Mouse (Mus musculus) intestine, embryonic 15.5 days (tissue): Measurements from ENCODE around the gene Pycr2. TPM values are rescaled to one million over a fixed set of nuclear protein-coding genes. Genes with fewer than 3 reads are reported as not detected.
"Not testable (repeated sequence)": the region's sequence is repeated elsewhere in the genome, so short reads cannot be mapped to it uniquely, and the experiment has no call there.

Source experiments
- ATAC-seq: fragments of 200-750 bp; cut with Nextera tagmentation; 2 replicates; pipeline ENCODE4 v1.8.0; 2017; ENCODE audit warnings: moderate TSS enrichment, moderate library complexity
- H3K27ac ChIP-seq: fragments of 300-500 bp; sonication (generic); 2 replicates; pipeline ENCODE4 v1.5.1; 2015; ENCODE audit warnings: mild to moderate bottlenecking, inconsistent platforms
- H3K27me3 ChIP-seq: fragments of 300-500 bp; sonication (generic); replicated peaks from 2 replicates; pipeline ENCODE4 v1.6.1; 2015; ENCODE audit warnings: inconsistent platforms
- H3K36me3 ChIP-seq: fragments of 300-500 bp; sonication (generic); 2 replicates; pipeline ENCODE4 v1.6.1; 2015; ENCODE audit warnings: inconsistent platforms
- H3K4me1 ChIP-seq: fragments of 300-500 bp; sonication (generic); replicated peaks from 2 replicates; pipeline ENCODE4 v1.6.1; 2015; ENCODE audit warnings: inconsistent platforms
- H3K4me2 ChIP-seq: fragments of 300-500 bp; sonication (generic); replicated peaks from 2 replicates; pipeline ENCODE4 v1.6.1; 2015; ENCODE audit warnings: mild to moderate bottlenecking, inconsistent platforms
- H3K4me3 ChIP-seq: fragments of 300-500 bp; sonication (generic); replicated peaks from 2 replicates; pipeline ENCODE4 v1.5.1; 2015; ENCODE audit warnings: inconsistent platforms
- H3K9ac ChIP-seq: fragments of 300-500 bp; sonication (generic); 2 replicates; pipeline ENCODE4 v1.6.1; 2015; ENCODE audit warnings: inconsistent platforms
- H3K9me3 ChIP-seq: fragments of 300-500 bp; sonication (generic); 2 replicates; pipeline ENCODE4 v1.6.1; 2016; ENCODE audit warnings: inconsistent platforms
- WGBS: fragments of 180-500 bp; shearing (Covaris S2); methylation state at CpG from one replicate; pipeline ENCODE4 v1.1.7; 2015; 5-methylcytosine and 5-hydroxymethylcytosine counted together
- polyA plus RNA-seq: library from polyadenylated mRNA; unstranded; fragments of >200 nt; fragmentation: Nextera tagmentation; extraction: Ambion mirVana; gene quantifications from 2 replicates; pipeline ENCODE4 v1.2.1, GENCODE M21; 2015

The Pycr2 gene
- polyA plus RNA-seq, 1 experiment from 2014 or later: 71.4 TPM

DNA sequence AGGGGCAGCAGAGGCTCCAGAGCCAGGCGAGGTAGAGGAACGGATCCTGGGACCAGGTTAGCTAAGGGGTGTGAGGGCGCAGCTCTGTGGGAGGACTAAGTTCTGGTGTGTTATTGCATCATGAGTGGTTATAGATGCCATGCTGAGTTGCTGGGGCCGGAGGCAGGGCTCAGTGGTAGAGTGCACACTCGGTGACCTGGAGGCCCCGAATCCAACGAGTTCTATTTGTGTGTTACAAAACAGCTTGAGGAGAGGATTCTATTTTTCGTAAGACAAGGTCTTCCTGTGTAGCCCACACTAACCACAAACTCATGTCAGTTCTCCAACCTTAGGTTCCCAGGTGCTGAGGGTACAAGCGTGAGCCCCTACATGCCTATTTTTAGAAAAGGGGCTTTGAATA lies 19.6 kb upstream of the Pycr2 start:
- no peak overlapping the region for H3K4me3 ChIP-seq
- H3K9me3 ChIP-seq: no peaks in the 10 kb centered on the region
- WGBS: 68% methylated on average over 9 of the region's 9 CpGs
- H3K36me3 ChIP-seq: no peaks in the 10 kb centered on the region
- H3K4me1 ChIP-seq: peaks cover 9% of the 10 kb centered on the region
- H3K27ac ChIP-seq: no peak overlapping the region
- no peak overlapping the region for H3K4me2 ChIP-seq
- ATAC-seq: no peak
- no peak overlapping the region for H3K9ac ChIP-seq
- H3K27me3 ChIP-seq: no peaks in the 10 kb centered on the region

DNA sequence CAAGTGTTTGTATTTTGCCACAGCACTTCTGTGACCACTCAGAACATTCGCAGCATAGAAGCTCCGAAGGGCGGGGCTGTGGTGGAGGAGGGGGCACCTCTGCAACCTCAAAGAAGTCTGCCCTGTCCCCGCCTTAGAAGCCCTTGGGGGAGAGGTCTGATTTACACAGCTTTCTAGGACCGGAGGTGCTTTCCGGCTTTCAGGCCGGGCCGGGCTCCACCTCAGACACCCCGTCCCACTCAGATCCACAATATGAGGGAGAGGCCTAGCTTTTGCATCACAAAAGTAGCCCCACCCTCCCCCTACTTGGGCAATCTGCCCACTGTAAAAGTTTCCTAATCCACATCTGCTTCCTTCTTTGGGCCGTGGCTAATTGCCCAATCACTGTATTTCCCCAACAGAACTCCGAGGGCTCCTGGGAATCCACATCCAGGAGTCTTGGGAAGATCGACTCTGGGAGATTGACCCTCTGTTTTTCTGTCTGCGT lies 15.5 kb upstream of the Pycr2 start:
- peak overlapping the region; percentile 36 for H3K4me2 ChIP-seq
- peaks cover 9% of the 10 kb centered on the region for H3K4me1 ChIP-seq
- H3K36me3 ChIP-seq: no peaks in the 10 kb centered on the region
- WGBS: 5% methylated on average over 13 of the region's 13 CpGs
- peak overlapping the region; percentile 6; the same call in 1 of the 2 replicates for H3K9ac ChIP-seq
- peak; percentile 77 for ATAC-seq
- no peaks in the 10 kb centered on the region for H3K9me3 ChIP-seq
- 0 out of 2 replicates have a peak overlapping the region, but pooled peaks have one; percentile 0 for H3K27ac ChIP-seq
- H3K4me3 ChIP-seq: no peak overlapping the region
- peaks cover 5% of the 10 kb centered on the region for H3K27me3 ChIP-seq

DNA sequence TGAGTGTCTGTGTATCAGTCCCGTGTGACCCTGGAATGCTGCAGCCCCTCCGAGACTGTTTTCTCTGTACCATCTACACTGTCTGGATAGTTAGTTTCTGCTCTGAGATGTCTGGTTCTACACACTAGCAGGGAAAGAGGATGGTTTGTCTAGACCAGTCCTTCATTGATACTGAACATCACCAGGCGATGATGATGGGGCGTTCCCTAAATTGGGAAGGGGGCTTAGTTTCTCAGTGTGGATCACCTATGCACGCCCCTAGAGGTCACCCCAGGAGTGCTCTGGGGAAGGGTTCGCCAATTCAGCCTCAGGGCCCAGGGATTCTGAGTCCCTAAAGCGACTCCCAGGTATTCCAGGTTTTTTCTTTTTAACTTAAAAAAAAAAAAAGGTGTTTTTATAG lies 14.9 kb upstream of the Pycr2 start:
- no peaks in the 10 kb centered on the region for H3K36me3 ChIP-seq
- H3K9ac ChIP-seq: peak overlapping the region; percentile 6; the same call in 1 of the 2 replicates
- H3K4me2 ChIP-seq: peak overlapping the region; percentile 36
- H3K27me3 ChIP-seq: peaks cover 10% of the 10 kb centered on the region
- 0 out of 2 replicates have a peak overlapping the region, but pooled peaks have one; percentile 0 for H3K27ac ChIP-seq
- H3K4me1 ChIP-seq: peaks cover 9% of the 10 kb centered on the region
- H3K9me3 ChIP-seq: no peaks in the 10 kb centered on the region
- 51% methylated on average over 7 of the region's 7 CpGs for WGBS
- no peak for ATAC-seq
- H3K4me3 ChIP-seq: no peak overlapping the region

DNA sequence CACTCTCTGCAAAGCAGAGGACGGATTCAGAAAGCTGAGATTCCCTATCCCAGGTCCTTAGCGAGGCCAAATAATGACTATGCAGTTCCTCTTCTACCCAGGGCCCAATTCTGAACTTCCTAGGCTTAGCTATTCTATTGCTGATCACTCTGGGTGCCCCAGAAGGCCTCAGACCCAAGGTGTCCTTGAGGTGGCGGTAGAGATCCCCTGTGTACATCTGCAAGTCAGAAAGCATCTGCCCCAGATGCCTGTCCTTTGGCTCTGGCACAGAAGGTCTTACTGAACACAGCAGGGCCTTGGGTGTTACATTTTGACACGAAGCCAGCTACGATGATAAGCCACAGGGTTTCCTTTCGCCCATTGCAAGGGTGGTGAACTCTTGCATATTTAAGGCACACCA lies 14.3 kb upstream of the Pycr2 start:
- ATAC-seq: no peak
- H3K4me2 ChIP-seq: no peak overlapping the region
- H3K36me3 ChIP-seq: no peaks in the 10 kb centered on the region
- no peak overlapping the region for H3K9ac ChIP-seq
- no peak overlapping the region for H3K27ac ChIP-seq
- H3K9me3 ChIP-seq: no peaks in the 10 kb centered on the region
- no peak overlapping the region for H3K4me3 ChIP-seq
- H3K4me1 ChIP-seq: peaks cover 9% of the 10 kb centered on the region
- 57% methylated on average over 6 of the region's 6 CpGs for WGBS
- peaks cover 17% of the 10 kb centered on the region for H3K27me3 ChIP-seq

DNA sequence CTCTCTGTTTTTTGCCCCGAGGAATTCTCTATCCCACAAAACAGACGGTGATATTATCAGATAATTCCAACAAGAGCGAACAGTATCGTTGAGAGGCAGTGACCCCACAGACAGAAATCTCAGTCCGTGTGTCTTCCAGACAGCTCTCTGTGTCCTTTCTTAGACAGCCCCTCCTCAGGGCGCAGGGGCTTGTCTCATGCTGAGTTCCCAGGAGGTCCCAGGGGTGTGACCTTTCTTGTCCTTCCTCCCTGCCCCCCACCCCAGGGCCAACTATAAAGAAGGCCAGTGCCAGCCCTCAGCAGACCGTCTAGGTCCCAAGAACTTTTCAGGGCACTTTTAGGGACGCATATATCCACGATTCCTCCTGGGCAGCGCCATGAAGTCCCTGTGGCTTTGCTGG lies 11.3 kb upstream of the Pycr2 start, which contains the start of gene Lefty2:
Gene Lefty2, plus strand, starts transcription at position 301 of the 400 bp plus-strand sequence.
- no peak within 1 kb of the TSS for H3K4me2 ChIP-seq
- no peak within 1 kb of the TSS for H3K27ac ChIP-seq
- H3K4me3 ChIP-seq: no peak within 1 kb of the TSS
- ATAC-seq: no peak
- 65% methylated on average over 10 of the region's 10 CpGs for WGBS
- peaks cover 23% of the 10 kb centered on the region for H3K27me3 ChIP-seq
- H3K9me3 ChIP-seq: no peaks in the 10 kb centered on the region
- no peak within 1 kb of the TSS for H3K9ac ChIP-seq
- H3K4me1 ChIP-seq: peaks cover 9% of the 10 kb centered on the region
- no peaks in the 10 kb centered on the region for H3K36me3 ChIP-seq

DNA sequence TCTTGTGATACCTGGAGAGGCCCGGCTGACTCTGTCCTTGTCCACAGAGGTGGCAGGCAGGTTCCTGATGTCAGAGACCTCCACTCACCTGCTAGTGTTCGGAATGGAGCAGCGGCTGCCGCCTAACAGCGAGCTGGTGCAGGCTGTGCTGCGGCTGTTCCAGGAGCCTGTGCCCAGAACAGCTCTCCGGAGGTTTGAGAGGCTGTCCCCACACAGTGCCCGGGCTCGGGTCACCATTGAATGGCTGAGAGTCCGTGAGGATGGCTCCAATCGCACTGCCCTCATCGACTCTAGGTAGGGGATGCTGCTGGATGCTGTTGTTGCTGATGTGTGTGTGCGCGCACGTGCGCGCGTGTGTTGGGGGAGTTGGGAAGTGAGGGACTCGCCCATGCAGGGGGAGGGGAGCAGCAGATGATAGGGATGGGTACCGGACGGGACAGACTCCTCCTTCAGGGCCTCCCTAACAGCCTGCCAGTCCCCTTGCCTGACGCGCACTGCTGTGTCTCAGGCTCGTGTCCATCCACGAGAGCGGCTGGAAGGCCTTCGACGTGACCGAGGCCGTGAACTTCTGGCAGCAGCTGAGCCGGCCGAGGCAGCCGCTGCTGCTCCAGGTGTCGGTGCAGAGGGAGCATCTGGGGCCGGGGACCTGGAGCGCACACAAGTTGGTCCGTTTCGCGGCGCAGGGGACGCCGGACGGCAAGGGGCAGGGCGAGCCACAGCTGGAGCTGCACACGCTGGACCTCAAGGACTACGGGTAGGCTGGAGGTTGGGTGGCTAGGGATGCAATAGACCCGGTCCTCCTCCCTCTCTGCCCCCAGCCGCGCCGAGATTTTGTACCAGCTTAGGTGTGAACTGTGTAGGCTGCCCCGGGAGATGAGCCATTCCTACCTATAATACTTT lies 9.8 kb upstream of the Pycr2 start:
- peaks cover 23% of the 10 kb centered on the region for H3K27me3 ChIP-seq
- ATAC-seq: peak; percentile 40
- not testable (repeated sequence) for H3K9ac ChIP-seq, H3K9me3 ChIP-seq, H3K36me3 ChIP-seq, H3K4me1 ChIP-seq, H3K27ac ChIP-seq
- WGBS: 8% methylated on average over 50 of the region's 51 CpGs
- peak overlapping the region; percentile 14; the same call in 1 of the 2 replicates for H3K4me3 ChIP-seq
- peak overlapping the region; percentile 47 for H3K4me2 ChIP-seq

DNA sequence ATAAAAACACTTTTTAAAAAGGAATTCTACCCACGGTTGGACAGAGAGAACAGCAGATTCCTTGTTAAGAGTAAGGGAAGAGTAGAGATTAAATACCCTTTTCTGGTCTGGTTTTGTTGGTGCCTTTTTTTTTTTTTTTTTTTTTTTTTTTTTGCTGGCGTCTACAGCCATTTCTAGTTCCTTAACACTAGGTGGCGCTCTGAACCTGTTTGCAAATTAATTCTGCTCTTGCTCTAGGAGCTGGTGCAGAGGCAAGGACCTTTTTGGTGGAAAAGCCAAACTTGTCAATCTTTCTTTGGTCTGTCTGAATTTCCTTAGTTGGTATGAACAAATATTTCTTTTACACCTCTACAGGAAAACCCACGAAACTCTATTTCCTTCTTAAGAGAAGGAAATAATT lies 3.0 kb upstream of the Pycr2 start:
- no peak overlapping the region for H3K4me2 ChIP-seq
- 2% methylated on average over 4 of the region's 4 CpGs for WGBS

DNA sequence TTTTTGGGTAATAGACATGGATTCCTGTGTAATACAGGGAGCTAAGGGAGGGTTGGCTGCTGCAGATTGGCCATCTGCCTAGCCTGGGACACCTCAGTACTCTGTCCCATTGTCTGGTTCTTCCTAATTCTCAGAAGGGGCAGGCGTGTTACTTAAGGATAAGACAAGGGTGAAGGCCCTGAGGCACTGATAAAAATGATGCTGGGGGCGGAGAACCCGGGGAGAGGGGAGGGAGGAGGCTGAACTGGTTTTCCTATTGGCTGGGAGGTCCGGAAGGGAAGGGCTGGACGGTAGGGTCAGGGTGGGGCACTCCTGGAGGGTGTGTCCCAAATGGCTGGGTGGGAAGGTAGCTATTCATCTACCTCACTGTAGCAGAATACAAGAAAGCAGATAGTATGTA lies 1.2 kb upstream of the Pycr2 start:
- peak; percentile 51 for ATAC-seq
- Histone ChIP-seq H3K9ac (no peak overlapping the region), H3K9me3 (no peaks in the 10 kb centered on the region), H3K4me2 (no peak overlapping the region), H3K27ac (no peak overlapping the region), H3K27me3 (no peaks in the 10 kb centered on the region), H3K4me1 (peaks cover 10% of the 10 kb centered on the region; the same call in 1 of the 2 replicates), H3K36me3 (peaks cover 17% of the 10 kb centered on the region; the same call in 1 of the 2 replicates), H3K4me3 (no peak overlapping the region)
- WGBS: 30% methylated on average over 5 of the region's 5 CpGs

More for the DNA sequence above, 3.0 kb upstream of the Pycr2 start:
- Histone ChIP-seq H3K27me3 (no peaks in the 10 kb centered on the region), H3K27ac (no peak overlapping the region), H3K9me3 (no peaks in the 10 kb centered on the region), H3K36me3 (peaks cover 3% of the 10 kb centered on the region; the same call in 1 of the 2 replicates), H3K4me3 (no peak overlapping the region), H3K9ac (no peak overlapping the region), H3K4me1 (peaks cover 10% of the 10 kb centered on the region; the same call in 1 of the 2 replicates)
- ATAC-seq: no peak

DNA sequence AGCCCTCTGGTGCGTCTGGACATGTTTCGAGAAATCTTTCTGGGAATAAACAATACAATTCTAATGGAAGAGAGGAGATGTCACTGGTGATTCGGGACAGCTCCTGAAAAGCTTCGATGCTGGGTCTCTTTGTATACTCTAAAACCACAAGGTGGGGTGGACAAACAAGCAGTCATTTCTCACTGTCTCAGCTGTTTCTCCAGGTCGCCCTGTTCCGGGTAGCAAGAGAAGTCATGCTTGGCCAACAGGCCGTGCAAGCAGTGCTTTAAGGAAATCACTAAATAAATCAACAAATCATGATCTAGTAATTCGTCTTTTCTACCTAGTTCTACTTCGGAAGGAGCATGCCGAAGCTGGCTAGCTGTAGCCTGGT lies 441 bp upstream of the Pycr2 start:
- WGBS: 28% methylated on average over 10 of the region's 10 CpGs
- Histone ChIP-seq H3K4me2 (peak overlapping the region; percentile 82), H3K4me1 (peaks cover 10% of the 10 kb centered on the region; the same call in 1 of the 2 replicates), H3K9me3 (no peaks in the 10 kb centered on the region), H3K27ac (peak overlapping the region; percentile 79), H3K36me3 (peaks cover 17% of the 10 kb centered on the region; the same call in 1 of the 2 replicates), H3K27me3 (no peaks in the 10 kb centered on the region), H3K9ac (peak overlapping the region; percentile 50), H3K4me3 (peak overlapping the region; percentile 86)
- peak; percentile 27 for ATAC-seq

DNA sequence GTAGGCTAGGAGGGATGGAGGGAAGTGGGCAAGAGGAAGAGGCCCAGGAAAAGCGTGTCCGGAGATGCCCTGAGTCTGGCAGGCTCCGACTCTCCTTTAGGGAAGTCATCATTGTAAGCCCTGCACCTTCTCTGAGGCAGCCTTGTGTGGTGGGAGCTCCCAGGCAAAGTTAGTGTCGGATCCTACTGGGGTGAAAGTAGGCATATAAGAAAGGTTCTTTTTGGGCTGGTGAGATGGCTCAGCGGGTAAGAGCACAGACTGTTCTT lies 655 bp downstream of the Pycr2 start:
- Histone ChIP-seq H3K27me3 (no peaks in the 10 kb centered on the region), H3K9me3 (no peaks in the 10 kb centered on the region), H3K4me3 (peak overlapping the region; percentile 86), H3K36me3 (peaks cover 17% of the 10 kb centered on the region; the same call in 1 of the 2 replicates), H3K4me1 (peaks cover 14% of the 10 kb centered on the region; the same call in 1 of the 2 replicates), H3K4me2 (peak overlapping the region; percentile 82), H3K9ac (peak overlapping the region; percentile 92), H3K27ac (peak overlapping the region; percentile 86)
- ATAC-seq: no peak
- under 1% methylated on average over 5 of the region's 5 CpGs for WGBS

DNA sequence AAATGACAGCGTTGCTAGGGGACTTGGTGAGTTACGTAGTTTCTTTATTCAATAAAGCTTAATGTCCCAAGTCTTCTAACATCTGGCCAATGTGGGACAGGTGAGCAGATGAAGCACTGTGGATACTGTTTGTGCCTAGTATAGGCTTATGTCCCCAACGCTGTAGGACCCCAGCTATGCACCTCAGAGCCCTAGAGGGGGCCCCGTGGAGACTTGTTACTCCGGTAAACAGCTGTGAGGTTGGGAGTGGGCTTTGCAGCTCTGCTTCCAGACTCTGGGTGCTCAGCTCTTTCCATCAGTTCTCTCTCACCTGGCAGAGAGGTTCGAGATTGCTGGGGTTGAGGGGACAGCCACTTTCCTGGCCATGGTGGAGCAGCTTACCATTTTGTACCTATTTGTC lies 1.2 kb downstream of the Pycr2 start:
- no peak overlapping the region for H3K9ac ChIP-seq
- H3K4me3 ChIP-seq: peak overlapping the region; percentile 86; the same call in 1 of the 2 replicates
- no peaks in the 10 kb centered on the region for H3K27me3 ChIP-seq
- peaks cover 17% of the 10 kb centered on the region; the same call in 1 of the 2 replicates for H3K36me3 ChIP-seq
- no peak overlapping the region for H3K27ac ChIP-seq
- H3K4me1 ChIP-seq: peaks cover 14% of the 10 kb centered on the region; the same call in 1 of the 2 replicates
- peak overlapping the region; percentile 82 for H3K4me2 ChIP-seq
- 59% methylated on average over 6 of the region's 6 CpGs for WGBS
- no peak for ATAC-seq
- no peaks in the 10 kb centered on the region for H3K9me3 ChIP-seq

DNA sequence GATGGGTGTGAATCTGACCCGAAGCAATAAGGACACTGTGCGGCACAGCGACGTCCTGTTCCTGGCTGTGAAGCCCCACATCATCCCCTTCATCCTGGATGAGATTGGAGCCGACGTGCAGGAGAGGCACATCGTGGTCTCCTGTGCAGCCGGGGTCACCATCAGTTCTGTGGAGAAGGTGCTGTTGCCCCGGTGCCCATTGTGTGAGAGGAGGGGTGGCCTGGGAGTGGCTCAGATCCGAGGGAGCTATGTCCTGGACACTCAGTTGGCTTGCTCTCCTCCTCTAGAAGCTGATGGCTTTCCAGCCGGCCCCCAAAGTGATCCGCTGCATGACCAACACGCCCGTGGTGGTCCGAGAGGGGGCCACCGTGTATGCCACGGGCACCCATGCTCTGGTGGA lies 1.8 kb downstream of the Pycr2 start:
- Histone ChIP-seq H3K27me3 (no peaks in the 10 kb centered on the region), H3K4me2 (peak overlapping the region; percentile 82), H3K27ac (no peak overlapping the region), H3K4me3 (no peak overlapping the region), H3K4me1 (peaks cover 14% of the 10 kb centered on the region; the same call in 1 of the 2 replicates), H3K9me3 (no peaks in the 10 kb centered on the region), H3K36me3 (peaks cover 17% of the 10 kb centered on the region; the same call in 1 of the 2 replicates), H3K9ac (no peak overlapping the region)
- WGBS: 93% methylated on average over 17 of the region's 17 CpGs
- no peak for ATAC-seq
